Mouse (Mus musculus) cerebellum, adult 11 months (tissue): ENCODE data around the gene Fam83f.

ENCODE experiments used
- DNase-seq: peaks from one replicate; pipeline ENCODE4 v3.0.0; 2022

The Fam83f gene

GRCm38 (mm10) chr15:80671295-80672252 is at the start of gene Fam83f:
Fam83f (plus strand) TSS chr15:80671847.
- DNase-seq: no peak

DNA sequence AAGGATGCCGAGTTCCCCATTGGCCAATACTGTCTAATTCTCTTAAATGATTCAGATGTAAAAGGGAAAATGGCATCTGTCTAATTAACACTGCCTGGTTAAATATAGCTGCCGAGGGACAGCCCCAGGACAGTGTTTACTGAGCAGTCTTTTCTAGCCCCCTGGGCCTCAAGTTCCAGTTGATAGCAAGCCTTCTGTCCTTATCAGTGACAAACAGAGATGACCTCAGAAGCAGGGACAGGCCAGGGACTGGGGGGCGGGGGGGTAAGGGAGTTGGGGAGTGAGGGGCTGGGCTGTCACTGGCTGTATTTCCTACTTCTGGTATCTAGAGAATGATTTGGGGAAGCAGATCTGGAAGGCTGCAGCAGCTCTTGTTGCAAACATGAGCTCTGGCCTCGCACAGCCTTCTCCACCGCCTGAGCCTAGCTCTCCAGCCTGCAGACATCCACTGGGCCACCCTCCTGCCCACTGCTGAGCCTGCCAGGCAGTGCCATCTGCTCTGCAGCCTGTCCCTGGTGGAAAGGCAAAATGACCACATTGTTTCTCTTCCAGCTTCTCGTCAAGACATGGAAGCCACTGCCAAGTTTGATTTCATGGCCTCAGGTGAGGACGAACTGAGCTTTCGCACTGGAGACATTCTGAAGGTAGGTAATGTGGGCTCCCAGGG is 48.3 kb upstream of the Fam83f start:
- peak; percentile 90 for DNase-seq

DNA sequence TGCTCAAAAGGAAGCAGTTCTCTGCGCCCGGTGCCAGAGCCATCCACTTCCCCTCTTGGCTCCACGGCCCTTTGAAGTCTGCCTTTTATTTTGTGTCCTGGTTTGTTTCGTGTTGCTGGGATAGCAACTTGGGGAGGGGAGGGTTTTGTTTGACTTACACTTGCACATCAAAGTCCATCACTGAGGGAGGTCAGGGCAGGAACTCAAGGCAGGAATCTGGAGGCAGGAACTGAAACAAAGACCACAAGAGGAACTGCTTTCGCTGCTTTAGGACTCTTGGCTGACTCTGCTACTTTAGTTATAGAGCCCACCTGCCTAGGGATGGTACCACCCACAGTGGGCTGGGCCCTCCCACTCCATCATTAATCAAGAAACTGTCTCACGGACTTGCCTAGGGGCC is 45.2 kb upstream of the Fam83f start:
- DNase-seq: no peak

DNA sequence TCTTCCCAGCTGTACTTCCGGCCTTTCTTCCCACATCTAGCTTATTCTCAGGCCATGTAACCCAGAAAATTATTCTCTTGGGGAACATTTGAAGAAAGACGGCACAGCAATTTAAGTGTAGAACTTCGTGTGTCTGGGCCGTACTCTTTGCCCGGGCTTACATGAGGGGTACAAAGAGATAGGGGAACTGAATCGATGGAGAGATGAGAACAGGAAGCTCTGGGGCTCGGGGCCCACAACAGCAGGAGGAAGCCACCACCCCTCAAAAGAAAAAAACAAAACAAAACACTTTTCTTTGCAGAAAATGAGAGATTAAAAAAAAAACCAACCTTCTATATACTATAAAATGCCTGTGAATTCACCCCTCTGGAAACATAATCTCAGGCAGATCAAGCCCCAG is 41.5 kb upstream of the Fam83f start:
- no peak for DNase-seq

DNA sequence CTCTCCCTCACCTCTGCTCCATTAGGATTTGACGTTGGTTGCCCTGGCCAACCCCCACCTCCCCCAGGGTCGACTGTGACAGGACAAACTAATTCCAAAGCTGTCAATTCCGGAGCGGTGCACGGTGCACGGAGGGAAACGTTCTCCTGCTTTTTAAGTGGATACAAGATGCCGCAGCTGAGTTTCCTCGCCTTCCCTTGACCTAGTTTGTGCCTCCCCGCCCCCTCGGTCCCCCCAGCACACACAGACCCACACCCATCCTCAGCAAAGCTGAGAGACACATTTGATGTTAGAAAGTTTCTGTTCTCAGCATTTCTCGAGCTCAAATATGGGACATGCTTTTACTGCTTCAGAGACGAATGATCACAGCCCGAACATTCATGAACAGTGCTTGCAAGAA is 40.9 kb upstream of the Fam83f start:
- no peak for DNase-seq

DNA sequence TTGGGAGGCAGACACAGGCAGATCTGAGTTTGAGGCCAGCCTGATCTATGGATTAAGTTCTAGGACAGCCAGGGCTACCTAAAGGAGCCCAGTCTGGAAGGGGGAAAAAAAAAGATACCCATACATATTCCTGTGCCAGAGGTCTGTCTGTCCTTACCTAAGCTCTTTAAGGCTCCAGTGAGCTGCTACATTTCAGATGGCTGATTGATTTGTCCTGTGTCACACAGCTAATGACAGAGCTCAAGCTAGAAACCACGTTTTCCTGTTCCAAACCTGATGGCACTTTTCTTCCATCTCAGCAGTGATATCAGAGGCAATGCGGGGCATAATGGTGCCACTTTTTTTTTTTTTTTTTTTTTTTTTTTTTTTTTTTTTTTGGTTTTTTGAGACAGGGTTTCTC is 40.3 kb upstream of the Fam83f start:
- DNase-seq: no peak

- DNase-seq: no peak
These were observed 39.3 kb upstream of the Fam83f start for GRCm38 (mm10) chr15:80632280-80632893.

GRCm38 (mm10) chr15:80634391-80635193 is 37.1 kb upstream of the Fam83f start:
- no peak for DNase-seq

GRCm38 (mm10) chr15:80636757-80637372 is 34.8 kb upstream of the Fam83f start:
- no peak for DNase-seq

GRCm38 (mm10) chr15:80639071-80639702 is 32.5 kb upstream of the Fam83f start:
- DNase-seq: no peak

DNA sequence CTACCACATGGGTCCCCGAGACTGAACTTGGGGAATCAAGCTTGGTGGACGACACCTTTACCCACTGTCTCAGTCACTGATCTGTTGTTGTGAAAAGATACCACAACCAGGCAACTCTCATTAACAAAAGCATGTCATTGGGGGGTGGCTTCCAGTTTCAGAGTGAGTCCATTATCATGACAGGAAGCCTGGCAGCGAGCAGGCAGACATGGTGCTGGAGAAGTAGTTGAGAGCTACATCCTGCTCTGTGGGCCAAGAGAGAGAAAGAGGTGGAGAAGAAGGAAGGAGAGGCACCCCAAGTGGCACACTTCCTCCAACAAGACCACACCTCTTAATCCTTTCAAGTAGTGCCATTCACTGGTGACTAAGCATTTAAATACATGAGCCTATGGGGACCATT is 31.8 kb upstream of the Fam83f start:
- DNase-seq: no peak

GRCm38 (mm10) chr15:80641702-80642435 is 29.8 kb upstream of the Fam83f start:
- no peak for DNase-seq

DNA sequence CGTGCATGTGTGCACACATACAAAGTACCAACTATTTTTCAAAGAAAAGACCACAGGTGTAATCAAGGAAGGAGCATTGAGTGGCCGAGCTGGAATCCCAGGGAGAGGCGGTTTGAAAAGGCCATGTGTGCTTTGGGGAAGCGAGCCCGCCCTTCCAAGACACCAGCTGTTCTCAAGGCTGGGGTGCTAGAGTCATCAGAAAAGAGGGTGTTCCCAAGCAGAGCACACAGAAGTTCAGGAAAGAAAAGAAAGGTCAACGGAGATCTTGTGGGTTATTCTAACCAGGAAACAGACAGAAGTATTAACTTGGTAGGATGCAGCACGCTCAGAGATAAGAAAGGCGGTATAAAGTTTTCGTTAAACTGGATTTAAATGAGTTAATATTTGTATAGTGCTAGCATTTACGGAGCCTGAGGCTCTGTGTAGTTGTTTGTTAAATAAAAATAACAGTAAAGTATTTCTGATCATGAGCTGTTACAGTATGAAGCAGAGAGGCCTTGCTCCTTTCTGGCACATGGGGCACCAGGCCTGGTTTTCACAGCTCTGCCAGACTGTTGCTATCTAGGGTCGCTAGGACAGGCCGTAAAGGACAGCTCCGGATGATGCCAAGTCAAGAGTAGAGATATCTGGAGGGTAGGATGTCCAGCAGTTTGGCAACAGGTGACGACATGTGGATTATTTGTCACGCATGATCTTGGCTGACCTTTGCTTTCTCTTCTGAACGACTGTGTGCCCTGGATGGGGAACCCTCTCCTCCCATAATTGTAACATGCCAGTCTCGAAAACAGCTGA is 26.4 kb upstream of the Fam83f start:
- DNase-seq: no peak

DNA sequence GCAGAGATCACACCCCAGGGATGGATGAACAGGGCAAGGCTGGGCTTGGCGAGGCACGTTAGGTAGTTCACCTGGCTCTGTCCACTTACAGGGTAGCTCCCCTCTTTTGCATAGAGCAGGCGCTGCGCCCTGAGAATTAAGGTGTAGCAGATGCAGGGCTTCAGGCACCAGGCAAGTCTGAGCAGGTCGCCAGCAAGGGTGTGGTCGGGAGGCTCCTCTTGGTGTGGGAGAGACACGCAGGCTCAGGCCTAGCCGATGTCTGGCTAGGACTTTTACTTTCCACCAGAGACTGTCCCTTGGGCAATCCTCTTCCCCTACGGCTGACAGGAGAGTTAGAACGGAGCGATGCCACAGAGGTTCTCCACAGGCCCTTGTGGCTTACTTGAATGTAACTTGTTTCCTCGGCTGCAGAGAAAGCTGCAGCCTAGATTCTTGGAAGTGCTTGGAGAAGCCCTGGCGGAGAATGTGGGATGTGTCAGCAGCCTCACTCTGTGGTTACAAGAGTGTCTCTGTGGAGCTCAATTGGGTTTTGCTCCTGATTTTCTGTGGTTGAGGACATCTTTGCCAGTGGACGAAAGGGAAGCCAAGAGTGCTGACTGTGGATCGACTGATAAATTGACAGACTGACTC is 22.6 kb upstream of the Fam83f start:
- no peak for DNase-seq

- no peak for DNase-seq
These were observed 21.2 kb upstream of the Fam83f start for GRCm38 (mm10) chr15:80650412-80650811.

DNA sequence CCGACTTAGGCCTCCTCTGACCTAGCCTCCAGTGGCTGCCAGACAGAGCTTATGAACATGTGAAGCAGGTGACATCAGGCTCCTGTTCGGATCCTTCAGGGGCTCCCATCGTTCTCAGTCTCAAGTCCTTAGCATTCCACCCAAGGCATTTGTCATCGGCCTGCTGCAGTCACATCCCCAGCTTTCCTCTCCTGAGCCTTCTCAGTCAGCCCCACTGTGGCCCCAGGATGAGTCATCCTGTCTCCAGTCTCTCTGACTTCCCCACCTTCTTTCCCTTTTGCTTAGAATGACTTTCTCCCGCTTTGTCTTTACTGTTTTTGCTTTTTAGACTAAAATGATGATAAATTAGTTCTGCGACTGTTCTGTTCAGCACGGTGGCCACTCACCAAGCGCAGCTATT is 17.8 kb upstream of the Fam83f start:
- DNase-seq: no peak

GRCm38 (mm10) chr15:80658815-80659471 is 12.7 kb upstream of the Fam83f start:
- no peak for DNase-seq

DNA sequence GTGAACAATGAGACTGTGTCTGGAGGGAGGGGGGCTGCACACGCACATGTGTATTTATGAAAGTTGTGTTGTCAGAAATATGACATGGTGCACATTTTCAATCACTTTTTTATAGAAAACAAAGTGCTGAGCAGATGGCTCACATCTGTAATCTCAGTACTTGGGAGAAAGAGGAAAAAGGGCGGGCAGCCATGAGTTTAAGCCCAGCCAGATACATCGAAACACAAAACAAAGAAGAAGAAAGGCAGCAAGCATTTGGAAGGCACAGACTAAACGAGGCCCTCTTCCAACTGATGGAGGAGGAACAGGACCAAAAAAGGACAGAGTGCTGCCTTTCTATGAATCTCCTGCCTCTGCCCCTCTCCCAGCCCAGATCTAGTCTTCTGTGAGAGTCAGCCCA is 10.7 kb upstream of the Fam83f start:
- DNase-seq: no peak

DNA sequence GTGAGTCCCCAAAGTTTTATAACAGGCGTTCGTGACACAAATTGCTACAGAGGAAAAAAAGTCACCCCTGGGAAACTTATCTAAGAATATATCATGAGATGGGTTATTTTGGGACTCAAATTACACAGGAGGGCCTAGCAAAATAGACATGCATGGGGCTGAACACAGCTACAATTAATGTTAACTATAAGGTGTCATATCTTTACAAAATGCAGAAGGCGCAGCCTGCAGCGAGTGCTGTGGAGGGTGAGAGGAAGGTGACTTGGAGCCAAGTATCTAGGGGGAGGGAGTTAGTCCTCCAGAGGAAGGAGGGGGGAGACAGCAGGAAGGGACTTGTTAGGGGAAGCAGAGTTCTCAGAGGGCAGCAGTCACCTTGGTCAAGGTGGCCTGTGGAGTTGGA is 7.2 kb upstream of the Fam83f start:
- no peak for DNase-seq
